Mouse (Mus musculus) megakaryocyte-erythroid progenitor cell, adult 5 weeks (primary cell): ENCODE results near the gene Hbp1. TPM values are rescaled to one million over a fixed set of nuclear protein-coding genes. Genes with fewer than 3 reads are reported as not detected.

Source experiments
- polyA plus RNA-seq: library from polyadenylated mRNA; stranded (reverse); fragments of >175 nt; gene quantifications from 2 replicates; pipeline ENCODE4 v1.2.3, GENCODE M21; 2012

The Hbp1 gene
- polyA plus RNA-seq, result 5.4 and 5.5 TPM in 2 replicates

GRCm38 (mm10) chr12:31949759-31950658 is at the start of gene Hbp1:
Gene Hbp1, minus strand, starts transcription at chr12:31950535.

Other genes with a start within 250 kb of the Hbp1 start
- not detected in 2 replicates for gene Gpr22, start 236.6 kb downstream of the Hbp1 start, polyA plus RNA-seq
- gene Prkar2b, start 110.8 kb upstream of the Hbp1 start, polyA plus RNA-seq, result 40.7 and 54.1 TPM in 2 replicates